ENCODE assay signal across 14 mouse cellular contexts in the genomic region with DNA sequence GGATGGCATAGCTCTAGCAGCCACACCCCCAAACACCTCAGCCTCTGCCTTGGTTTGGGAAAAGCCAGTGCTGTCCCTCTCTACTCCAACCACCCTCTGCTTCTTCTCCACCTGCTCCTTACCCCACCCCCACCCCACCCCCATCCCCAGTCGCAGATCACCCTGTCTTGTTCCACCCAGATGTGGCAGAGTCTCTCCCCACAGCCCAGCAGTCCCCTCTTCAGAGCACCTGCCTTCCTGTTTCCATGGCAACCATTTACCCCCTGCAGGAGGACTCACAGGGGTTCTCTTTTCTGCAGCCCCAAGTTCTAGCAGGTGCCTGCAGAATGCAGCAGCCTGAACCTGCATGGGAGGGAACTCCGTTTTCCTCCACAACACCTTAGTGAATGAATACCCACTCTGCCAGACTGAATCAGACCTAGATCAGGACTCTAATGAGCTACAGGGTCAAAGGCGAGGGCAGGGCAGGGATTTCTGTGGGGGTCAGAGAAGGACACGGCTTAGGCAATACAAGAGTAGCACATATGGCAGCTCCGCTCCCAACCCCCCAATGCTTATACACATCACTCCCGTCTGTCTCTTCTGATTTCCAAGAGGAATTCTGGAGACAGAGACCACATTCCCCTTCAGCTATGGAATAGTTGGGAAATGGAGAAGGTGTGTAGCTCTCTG.
DNase-seq lines count a peak whose midpoint lies in the region; ATAC-seq and TF ChIP-seq lines count a peak whose summit lies in the region.
"Had no signal": no experiment of that assay in that cellular context is flagged by ENCODE, and none has a peak within 500 bp of the region (broad histone marks: within the 10 kb centered on the region; RNA-seq: fewer than 3 reads in every experiment).

No protein-coding gene starts in this region.

- no peak overlapping the region for H3K4me3 ChIP-seq in forebrain, embryonic 11.5 days (ENCODE audit: low read depth, low read length)
- H3K4me3 ChIP-seq in liver, postnatal 0 days (ENCODE audit: low read depth, low read length): no peak overlapping the region
- H3K4me3 ChIP-seq in neural tube, embryonic 14.5 days (ENCODE audit: low read depth, low read length): no peak overlapping the region
- H3K4me3 ChIP-seq: lung, embryonic 15.5 days; megakaryocyte, embryonic 14.5 days had no signal

- peaks cover 17% of the 10 kb centered on the region; the same call in 1 of the 2 replicates for H3K4me1 ChIP-seq in forebrain, embryonic 11.5 days (replicated peaks; ENCODE audit: control insufficient read depth, insufficient read depth, low read length)
- peaks cover 5% of the 10 kb centered on the region for H3K4me1 ChIP-seq in liver, postnatal 0 days (ENCODE audit: insufficient read depth)
- H3K4me1 ChIP-seq in neural tube, embryonic 14.5 days (ENCODE audit: control insufficient read depth, insufficient read depth, low read length): peaks cover 21% of the 10 kb centered on the region
- H3K4me1 ChIP-seq: lung, embryonic 15.5 days; megakaryocyte, embryonic 14.5 days had no signal

- H3K36me3 ChIP-seq in forebrain, embryonic 11.5 days (ENCODE audit: control insufficient read depth, insufficient read depth, low read length): no peaks in the 10 kb centered on the region
- H3K36me3 ChIP-seq in liver, postnatal 0 days (replicated peaks; ENCODE audit: insufficient read depth, low read length): no peaks in the 10 kb centered on the region
- H3K36me3 ChIP-seq in neural tube, embryonic 14.5 days (ENCODE audit: control insufficient read depth, insufficient read depth, low read length): no peaks in the 10 kb centered on the region
- H3K36me3 ChIP-seq: lung, embryonic 15.5 days had no signal

- H3K9ac ChIP-seq in forebrain, embryonic 11.5 days (ENCODE audit: low read length): no peak overlapping the region
- H3K9ac ChIP-seq in liver, postnatal 0 days (replicated peaks): no peak overlapping the region
- no peak overlapping the region for H3K9ac ChIP-seq in neural tube, embryonic 14.5 days (replicated peaks; ENCODE audit: low read depth, low read length)
- H3K9ac ChIP-seq: lung, embryonic 15.5 days had no signal

- 25% methylated on average over 6 of the region's 6 CpGs for WGBS in forebrain, embryonic 11.5 days
- WGBS in liver, postnatal 0 days (ENCODE audit: insufficient replicate concordance): 33% methylated on average over 6 of the region's 6 CpGs
- WGBS in neural tube, embryonic 14.5 days: 28% methylated on average over 6 of the region's 6 CpGs

- H3K27me3 ChIP-seq in forebrain, embryonic 11.5 days (ENCODE audit: control insufficient read depth, insufficient read depth, low read length): no peaks in the 10 kb centered on the region
- peaks cover 2% of the 10 kb centered on the region; the same call in 1 of the 2 replicates for H3K27me3 ChIP-seq in liver, postnatal 0 days (ENCODE audit: insufficient read depth, low read length)
- H3K27me3 ChIP-seq in neural tube, embryonic 14.5 days (ENCODE audit: control insufficient read depth, insufficient read depth, low read length): no peaks in the 10 kb centered on the region
- H3K27me3 ChIP-seq: CH12.LX; lung, embryonic 15.5 days; Patski had no signal

- 0 out of 2 replicates have a peak, but pooled peaks have one; percentile 26 for ATAC-seq in forebrain, embryonic 11.5 days (replicated peaks; ENCODE audit: low FRiP score)
- ATAC-seq in liver, postnatal 0 days: peak; percentile 82
- ATAC-seq in neural tube, embryonic 14.5 days (ENCODE audit: low read depth): peak; percentile 45; the same call in 1 of the 2 replicates
- ATAC-seq: Patski had no signal

- H3K9me3 ChIP-seq in forebrain, embryonic 11.5 days (ENCODE audit: control insufficient read depth, low read length): no peaks in the 10 kb centered on the region
- no peaks in the 10 kb centered on the region for H3K9me3 ChIP-seq in liver, postnatal 0 days (ENCODE audit: low read length)
- no peaks in the 10 kb centered on the region for H3K9me3 ChIP-seq in neural tube, embryonic 14.5 days (ENCODE audit: control insufficient read depth, low read length)
- H3K9me3 ChIP-seq: lung, embryonic 15.5 days; megakaryocyte, embryonic 14.5 days had no signal

- DNase-seq in R1 (ENCODE audit: low read depth, low spot score): peak; percentile 41
- no peak for DNase-seq in forebrain, embryonic 11.5 days (ENCODE audit: low spot score)
- DNase-seq in liver, postnatal 0 days: peak; percentile 24
- no peak for DNase-seq in cerebellum, adult 18-20 months
- DNase-seq in ovary, postnatal 36 days (ENCODE audit: low spot score): no peak
- DNase-seq in spleen, postnatal 36 days (ENCODE audit: low spot score in 2 of 2): no peak
- DNase-seq: adrenal gland, adult 2 months; left cerebral cortex, postnatal 4 days; right cerebral cortex, postnatal 4 days had no signal

- no peak for TF ChIP-seq EP300 in liver, postnatal 0 days (IDR thresholded peaks at IDR 0.05; ENCODE audit: low read depth)

- no peak overlapping the region for H3K27ac ChIP-seq in forebrain, embryonic 11.5 days (ENCODE audit: low read depth, low read length)
- H3K27ac ChIP-seq in liver, postnatal 0 days (ENCODE audit: low read depth): no peak overlapping the region
- no peak overlapping the region for H3K27ac ChIP-seq in neural tube, embryonic 14.5 days (ENCODE audit: low read depth, low read length)
- H3K27ac ChIP-seq: lung, embryonic 15.5 days had no signal

- H3K4me2 ChIP-seq in forebrain, embryonic 11.5 days (ENCODE audit: low read depth, low read length, severe bottlenecking): no peak overlapping the region
- no peak overlapping the region for H3K4me2 ChIP-seq in liver, postnatal 0 days (ENCODE audit: low read depth, low read length)
- no peak overlapping the region for H3K4me2 ChIP-seq in neural tube, embryonic 14.5 days (ENCODE audit: low read depth, low read length)
- H3K4me2 ChIP-seq: lung, embryonic 15.5 days had no signal

- no peak for TF ChIP-seq CTCF in liver, postnatal 0 days (IDR thresholded peaks at IDR 0.05; ENCODE audit: low read depth)

Comparison
In these comparisons a context has a peak if more than half of its experiments do, and no peak if none do; other contexts are left out.
1. DNase-seq: peak in R1 (single experiment) and liver, postnatal 0 days (single experiment); none in forebrain, embryonic 11.5 days (single experiment), cerebellum, adult 18-20 months (0 of 2), ovary, postnatal 36 days (single experiment) and spleen, postnatal 36 days (0 of 2).
2. ATAC-seq: peak in every context shown above with its lines; median percentile 82 in liver, postnatal 0 days; 45 in neural tube, embryonic 14.5 days; 26 in forebrain, embryonic 11.5 days.